Mouse (Mus musculus): ENCODE measurements at regions not wholly inside any gene's neighbourhood (a gene's known extent, or its start where the extent isn't known, plus 50 kb on each side); places are given as distances from the start of the nearest gene placed in this dataset.

GRCm38 (mm10) chr4:100037868-100038267, 57.7 kb upstream of the Ror1 start:
- Histone ChIP-seq H3K27me3 (ENCODE audit: control insufficient read depth, insufficient read depth, low read length) (no peaks in the 10 kb centered on the region), H3K4me2 (ENCODE audit: low read depth, severe bottlenecking) (no peak overlapping the region), H3K9me3 (ENCODE audit: control insufficient read depth, low read length) (no peaks in the 10 kb centered on the region), H3K9ac (ENCODE audit: low read length) (no peak overlapping the region), H3K4me3 (ENCODE audit: low read depth, low read length) (no peak overlapping the region), H3K27ac (replicated peaks; ENCODE audit: low read depth, low read length) (no peak overlapping the region), H3K36me3 (ENCODE audit: control insufficient read depth, insufficient read depth, low read length) (no peaks in the 10 kb centered on the region), H3K4me1 (ENCODE audit: control insufficient read depth, insufficient read depth, low read length) (no peaks in the 10 kb centered on the region; the same call in 1 of the 2 replicates)
- DNase-seq (ENCODE audit: low spot score) (no peak), ATAC-seq (ENCODE audit: insufficient number of reproducible peaks, low FRiP score, low TSS enrichment, low read depth) (no peak)
- WGBS, result 90% methylated on average over 3 of the region's 3 CpGs

GRCm38 (mm10) chr4:100039741-100040140, 55.9 kb upstream of the Ror1 start:
- H3K9me3 ChIP-seq (ENCODE audit: control insufficient read depth, low read length), result no peaks in the 10 kb centered on the region
- 94% methylated on average over 3 of the region's 3 CpGs for WGBS
- no peaks in the 10 kb centered on the region for H3K27me3 ChIP-seq (ENCODE audit: control insufficient read depth, insufficient read depth, low read length)
- no peaks in the 10 kb centered on the region; the same call in 1 of the 2 replicates for H3K4me1 ChIP-seq (ENCODE audit: control insufficient read depth, insufficient read depth, low read length)
- no peak overlapping the region for H3K9ac ChIP-seq (ENCODE audit: low read length)
- no peak overlapping the region for H3K4me3 ChIP-seq (ENCODE audit: low read depth, low read length)
- no peak overlapping the region for H3K27ac ChIP-seq (replicated peaks; ENCODE audit: low read depth, low read length)
- no peak overlapping the region for H3K4me2 ChIP-seq (ENCODE audit: low read depth, severe bottlenecking)
- no peaks in the 10 kb centered on the region for H3K36me3 ChIP-seq (ENCODE audit: control insufficient read depth, insufficient read depth, low read length)
- no peak for ATAC-seq (ENCODE audit: insufficient number of reproducible peaks, low FRiP score, low TSS enrichment, low read depth)
- no peak for DNase-seq (ENCODE audit: low spot score)

GRCm38 (mm10) chr4:100041982-100042381, 53.6 kb upstream of the Ror1 start:
- no peaks in the 10 kb centered on the region for H3K27me3 ChIP-seq (ENCODE audit: control insufficient read depth, insufficient read depth, low read length)
- no peaks in the 10 kb centered on the region for H3K36me3 ChIP-seq (ENCODE audit: control insufficient read depth, insufficient read depth, low read length)
- H3K9ac ChIP-seq (ENCODE audit: low read length), result no peak overlapping the region
- H3K4me3 ChIP-seq (ENCODE audit: low read depth, low read length), result no peak overlapping the region
- H3K4me2 ChIP-seq (ENCODE audit: low read depth, severe bottlenecking), result no peak overlapping the region
- DNase-seq (ENCODE audit: low spot score), result no peak
- 90% methylated on average over 11 of the region's 11 CpGs for WGBS
- H3K27ac ChIP-seq (replicated peaks; ENCODE audit: low read depth, low read length), result 0 out of 2 replicates have a peak overlapping the region, but pooled peaks have one; percentile 21
- ATAC-seq (ENCODE audit: insufficient number of reproducible peaks, low FRiP score, low TSS enrichment, low read depth), result no peak
- no peaks in the 10 kb centered on the region for H3K4me1 ChIP-seq (ENCODE audit: control insufficient read depth, insufficient read depth, low read length)
- no peaks in the 10 kb centered on the region for H3K9me3 ChIP-seq (ENCODE audit: control insufficient read depth, low read length)

- H3K4me1 ChIP-seq (ENCODE audit: control insufficient read depth, insufficient read depth, low read length), result no peaks in the 10 kb centered on the region
- 84% methylated on average over 15 of the region's 15 CpGs for WGBS
- H3K9me3 ChIP-seq (ENCODE audit: control insufficient read depth, low read length), result no peaks in the 10 kb centered on the region
- ATAC-seq (ENCODE audit: insufficient number of reproducible peaks, low FRiP score, low TSS enrichment, low read depth), result no peak
- H3K36me3 ChIP-seq (ENCODE audit: control insufficient read depth, insufficient read depth, low read length), result no peaks in the 10 kb centered on the region
- no peak overlapping the region for H3K27ac ChIP-seq (replicated peaks; ENCODE audit: low read depth, low read length)
- H3K4me3 ChIP-seq (ENCODE audit: low read depth, low read length), result no peak overlapping the region
- H3K9ac ChIP-seq (ENCODE audit: low read length), result no peak overlapping the region
- no peaks in the 10 kb centered on the region for H3K27me3 ChIP-seq (ENCODE audit: control insufficient read depth, insufficient read depth, low read length)
- no peak for DNase-seq (ENCODE audit: low spot score)
- H3K4me2 ChIP-seq (ENCODE audit: low read depth, severe bottlenecking), result no peak overlapping the region
Measured at GRCm38 (mm10) chr4:100045164-100045906, 50.3 kb upstream of the Ror1 start.
